ENCODE assay signal across 9 mouse cellular contexts in genomic region chr9:44723521-44724041, GRCm38 (mm10). TPM values are rescaled to one million over a fixed set of nuclear protein-coding genes. Genes with fewer than 3 reads are reported as not detected.
DNase-seq lines count a peak whose midpoint lies in the region; ATAC-seq and TF ChIP-seq lines count a peak whose summit lies in the region.
"Had no signal": no experiment of that assay in that cellular context is flagged by ENCODE, and none has a peak within 500 bp of the region (broad histone marks: within the 10 kb centered on the region; RNA-seq: fewer than 3 reads in every experiment).

No protein-coding gene starts in this region.

- H3K36me3 ChIP-seq in embryonic facial prominence, embryonic 13.5 days, result 0 out of 2 replicates have a peak, but pooled peaks cover 2% of the 10 kb centered on the region
- no peaks in the 10 kb centered on the region for H3K36me3 ChIP-seq in hindbrain, embryonic 12.5 days
- peaks cover 9% of the 10 kb centered on the region for H3K36me3 ChIP-seq in myocyte (ENCODE audit: control insufficient read depth, insufficient read depth)

- ATAC-seq in embryonic facial prominence, embryonic 13.5 days (ENCODE audit: insufficient number of reproducible peaks, insufficient read depth, low FRiP score, low TSS enrichment, low read depth), result no peak; the same call in 1 of the 2 replicates
- ATAC-seq in hindbrain, embryonic 12.5 days (ENCODE audit: low FRiP score), result no peak
- ATAC-seq in megakaryocyte-erythroid progenitor cell, adult 5-6 weeks (replicated peaks; ENCODE audit: low FRiP score, low TSS enrichment, poor library complexity, severe bottlenecking), result no peak

- TF ChIP-seq POLR2A in myocyte (IDR thresholded peaks at IDR 0.05; ENCODE audit: insufficient read length, low read depth), result no peak

- no peaks in the 10 kb centered on the region for H3K27me3 ChIP-seq in embryonic facial prominence, embryonic 13.5 days
- no peaks in the 10 kb centered on the region for H3K27me3 ChIP-seq in hindbrain, embryonic 12.5 days
- H3K27me3 ChIP-seq in myocyte (ENCODE audit: control insufficient read depth, insufficient read depth, insufficient read length), result no peaks in the 10 kb centered on the region

- H3ac ChIP-seq in myocyte (ENCODE audit: control insufficient read depth, insufficient read length), result no peak overlapping the region

- intact Hi-C loops in left cerebral cortex, adult 2 months (cut with DNase I), result no loop called here
- intact Hi-C loops in left cerebral cortex, postnatal 10 days (cut with DNase I), result no loop called here

- H3K79me2 ChIP-seq in myocyte (ENCODE audit: control insufficient read depth, insufficient read depth), result peaks cover 6% of the 10 kb centered on the region

- 55% methylated on average over 11 of the region's 11 CpGs for WGBS in embryonic facial prominence, embryonic 13.5 days
- 64% methylated on average over 11 of the region's 11 CpGs for WGBS in hindbrain, embryonic 12.5 days

- H3K27ac ChIP-seq in left cerebral cortex, adult 2 months, result peak overlapping the region; percentile 3
- peak overlapping the region; percentile 81 for H3K27ac ChIP-seq in embryonic facial prominence, embryonic 13.5 days
- H3K27ac ChIP-seq in hindbrain, embryonic 12.5 days, result peak overlapping the region; percentile 86

- H3K4me1 ChIP-seq in embryonic facial prominence, embryonic 13.5 days, result peaks cover 81% of the 10 kb centered on the region
- peaks cover 74% of the 10 kb centered on the region for H3K4me1 ChIP-seq in hindbrain, embryonic 12.5 days

- no peak for TF ChIP-seq CTCF in left cerebral cortex, adult 2 months (IDR thresholded peaks at IDR 0.05)

- no peak overlapping the region for H3K9ac ChIP-seq in embryonic facial prominence, embryonic 13.5 days
- H3K9ac ChIP-seq in hindbrain, embryonic 12.5 days, result no peak overlapping the region

- no peak overlapping the region for H3K4me3 ChIP-seq in left cerebral cortex, adult 2 months
- H3K4me3 ChIP-seq in embryonic facial prominence, embryonic 13.5 days, result no peak overlapping the region
- H3K4me3 ChIP-seq in hindbrain, embryonic 12.5 days, result no peak overlapping the region
- no peak overlapping the region for H3K4me3 ChIP-seq in myocyte

- no peak for DNase-seq in left cerebral cortex, adult 2 months (ENCODE audit: extremely low spot score in 1 of 2, low spot score in 2 of 2)
- DNase-seq in left cerebral cortex, postnatal 10 days (ENCODE audit: extremely low spot score in 1 of 2, low spot score in 2 of 2), result no peak
- no peak for DNase-seq in testis, postnatal 10 days (ENCODE audit: low spot score)
- DNase-seq in layer of hippocampus, postnatal 14 days (ENCODE audit: low spot score in 2 of 2), result no peak

- no peaks in the 10 kb centered on the region for H3K9me3 ChIP-seq in embryonic facial prominence, embryonic 13.5 days
- no peaks in the 10 kb centered on the region for H3K9me3 ChIP-seq in hindbrain, embryonic 12.5 days (replicated peaks)

- 0 out of 2 replicates have a peak overlapping the region, but pooled peaks have one; percentile 20 for H3K4me2 ChIP-seq in embryonic facial prominence, embryonic 13.5 days
- no peak overlapping the region for H3K4me2 ChIP-seq in hindbrain, embryonic 12.5 days (replicated peaks)
- H3K4me2 ChIP-seq in myocyte (ENCODE audit: low read depth), result peak overlapping the region; percentile 64

TF ChIP-seq in myocyte, 11 proteins besides CTCF, POLR2A, EP300 and RAD21:
- TF ChIP-seq POLR2AphosphoS2 (IDR thresholded peaks at IDR 0.05; ENCODE audit: insufficient read length, low read depth), result no peak
- no peak for TF ChIP-seq E2F4 (IDR thresholded peaks at IDR 0.05; ENCODE audit: insufficient read depth)
- TF ChIP-seq SRF (IDR thresholded peaks at IDR 0.05; ENCODE audit: control insufficient read depth, insufficient read length, low read depth), result no peak
- TF ChIP-seq MYOG (IDR thresholded peaks at IDR 0.05; ENCODE audit: control insufficient read depth in 1 of 3, insufficient read depth in 1 of 3, insufficient read length in 2 of 3, low read depth in 2 of 3), result no peak
- TF ChIP-seq CEBPB (IDR thresholded peaks at IDR 0.05; ENCODE audit: insufficient read depth, poor library complexity, severe bottlenecking), result no peak
- no peak for TF ChIP-seq REST (IDR thresholded peaks at IDR 0.05; ENCODE audit: insufficient read depth, insufficient read length)
- no peak for TF ChIP-seq TCF3 (IDR thresholded peaks at IDR 0.05; ENCODE audit: insufficient read length, low read depth)

RNA-seq across cellular contexts. Expression of gene Phldb1, which starts 11.4 kb away (rescaled TPM):
- 10 to 100 TPM; 62.0 to 75.6 TPM for total RNA-seq in left cerebral cortex, adult 2 months (2021)
- 10 to 100 TPM; 82.6 to 89.0 TPM for total RNA-seq in left cerebral cortex, postnatal 10 days (2021)
- polyA plus RNA-seq in embryonic facial prominence, embryonic 13.5 days (2015; fragmentation: Nextera tagmentation; extraction: Ambion mirVana), result 37.9 and 38.0 TPM in 2 replicates
- polyA plus RNA-seq in hindbrain, embryonic 12.5 days (2016; fragmentation: Nextera tagmentation; extraction: Ambion mirVana), result 70.8 and 74.1 TPM in 2 replicates
- 62.2 TPM for polyA plus RNA-seq in myocyte (2012; fragmentation: generic; extraction: Trizol)
- total RNA-seq in layer of hippocampus, postnatal 14 days (2021), result 10 to 100 TPM; 98.3 to 98.6 TPM
- total RNA-seq in megakaryocyte-erythroid progenitor cell, adult 5-6 weeks (2014; fragmentation: Nextera tagmentation), result 3.7 and 5.3 TPM in 2 replicates
- 1.6 and 14.1 TPM in 2 replicates for total RNA-seq in megakaryocyte-erythroid progenitor cell, adult 5-6 weeks (2017)

RNA-seq across cellular contexts. Expression of gene Arcn1, which starts 44.1 kb away (rescaled TPM):
- 100 to 1,000 TPM in 1 of 2 experiments, 10 to 100 TPM in 1; 78.3 to 102 TPM for total RNA-seq in left cerebral cortex, adult 2 months (2021)
- 100 to 1,000 TPM; 103 to 113 TPM for total RNA-seq in left cerebral cortex, postnatal 10 days (2021)
- 192 and 213 TPM in 2 replicates for polyA plus RNA-seq in embryonic facial prominence, embryonic 13.5 days (2015; fragmentation: Nextera tagmentation; extraction: Ambion mirVana)
- 179 and 194 TPM in 2 replicates for polyA plus RNA-seq in hindbrain, embryonic 12.5 days (2016; fragmentation: Nextera tagmentation; extraction: Ambion mirVana)
- polyA plus RNA-seq in myocyte (2012; fragmentation: generic; extraction: Trizol), result 40.6 TPM
- total RNA-seq in layer of hippocampus, postnatal 14 days (2021), result 100 to 1,000 TPM; 102 to 109 TPM
- total RNA-seq in megakaryocyte-erythroid progenitor cell, adult 5-6 weeks (2014; fragmentation: Nextera tagmentation), result 111 and 119 TPM in 2 replicates
- 177 and 182 TPM in 2 replicates for total RNA-seq in megakaryocyte-erythroid progenitor cell, adult 5-6 weeks (2017)

RNA-seq across cellular contexts. Expression of gene Ift46, which starts 44.1 kb away (rescaled TPM):
- total RNA-seq in left cerebral cortex, adult 2 months (2021), result 10 to 100 TPM; 60.7 to 67.5 TPM
- 10 to 100 TPM; 75.4 to 78.2 TPM for total RNA-seq in left cerebral cortex, postnatal 10 days (2021)
- 137 and 149 TPM in 2 replicates for polyA plus RNA-seq in embryonic facial prominence, embryonic 13.5 days (2015; fragmentation: Nextera tagmentation; extraction: Ambion mirVana)
- polyA plus RNA-seq in hindbrain, embryonic 12.5 days (2016; fragmentation: Nextera tagmentation; extraction: Ambion mirVana), result 153 and 161 TPM in 2 replicates
- 74.9 TPM for polyA plus RNA-seq in myocyte (2012; fragmentation: generic; extraction: Trizol)
- 10 to 100 TPM; 74.9 to 88.5 TPM for total RNA-seq in layer of hippocampus, postnatal 14 days (2021)
- total RNA-seq in megakaryocyte-erythroid progenitor cell, adult 5-6 weeks (2014; fragmentation: Nextera tagmentation), result 27.7 and 31.3 TPM in 2 replicates
- 24.1 and 28.7 TPM in 2 replicates for total RNA-seq in megakaryocyte-erythroid progenitor cell, adult 5-6 weeks (2017)

RNA-seq across cellular contexts. Expression of gene Treh, which starts 50.5 kb away (rescaled TPM):
- total RNA-seq in left cerebral cortex, adult 2 months (2021), result under 1 TPM in 1 of 2 experiments, not detected in 1; 0.16 TPM
- not detected for total RNA-seq in left cerebral cortex, postnatal 10 days (2021)
- 0.73 TPM in 1 of 2 replicates, not detected in the other for polyA plus RNA-seq in embryonic facial prominence, embryonic 13.5 days (2015; fragmentation: Nextera tagmentation; extraction: Ambion mirVana)
- polyA plus RNA-seq in hindbrain, embryonic 12.5 days (2016; fragmentation: Nextera tagmentation; extraction: Ambion mirVana), result not detected in 2 replicates
- polyA plus RNA-seq in myocyte (2012; fragmentation: generic; extraction: Trizol), result 0.02 TPM
- total RNA-seq in layer of hippocampus, postnatal 14 days (2021), result not detected
- total RNA-seq in megakaryocyte-erythroid progenitor cell, adult 5-6 weeks (2014; fragmentation: Nextera tagmentation), result not detected in 2 replicates
- total RNA-seq in megakaryocyte-erythroid progenitor cell, adult 5-6 weeks (2017), result not detected in 2 replicates
- total RNA-seq: layer of hippocampus, postnatal 10 days had no signal

Comparison
In these comparisons a context has a peak if more than half of its experiments do, and no peak if none do; other contexts are left out.
1. H3K27ac ChIP-seq: peak in every context shown above with its lines; median percentile 86 in hindbrain, embryonic 12.5 days; 81 in embryonic facial prominence, embryonic 13.5 days; 3 in left cerebral cortex, adult 2 months.
2. RNA of gene Phldb1, which starts 11.4 kb away (total RNA-seq): 98.3 to 98.6 TPM in layer of hippocampus, postnatal 14 days, 82.6 to 89.0 TPM in left cerebral cortex, postnatal 10 days and 62.0 to 75.6 TPM in left cerebral cortex, adult 2 months; 1.6 to 14.1 TPM in megakaryocyte-erythroid progenitor cell, adult 5-6 weeks; every median in the first group is over 4 times any median in the second.